Mouse (Mus musculus) lung, postnatal 14 days (tissue): ENCODE measurements around the gene Rcc2.

Source experiments
- DNase-seq: peaks from one replicate; pipeline ENCODE4 v3.0.0; 2021

Rcc2 gene

GRCm38 (mm10) chr4:140711360-140711759 lies 11.0 kb downstream of the Rcc2 start:
- DNase-seq = no peak

- DNase-seq = peak; percentile 96
These were observed 13.4 kb downstream of the Rcc2 start for GRCm38 (mm10) chr4:140713480-140714365.

GRCm38 (mm10) chr4:140714586-140714985 lies 14.2 kb downstream of the Rcc2 start:
- no peak for DNase-seq

GRCm38 (mm10) chr4:140716994-140717393 lies 16.7 kb downstream of the Rcc2 start:
- no peak for DNase-seq

GRCm38 (mm10) chr4:140718436-140718835 lies 18.1 kb downstream of the Rcc2 start:
- DNase-seq = no peak

- no peak for DNase-seq
These were observed 19.8 kb downstream of the Rcc2 start for GRCm38 (mm10) chr4:140720091-140720490.

GRCm38 (mm10) chr4:140721968-140722490 lies 21.7 kb downstream of the Rcc2 start:
- no peak for DNase-seq

- no peak for DNase-seq
These were observed 22.4 kb downstream of the Rcc2 start for GRCm38 (mm10) chr4:140722710-140723109.

- no peak for DNase-seq
These were observed 22.9 kb downstream of the Rcc2 start for GRCm38 (mm10) chr4:140723192-140723591.

GRCm38 (mm10) chr4:140723801-140724200 lies 23.5 kb downstream of the Rcc2 start:
- peak; percentile 39 for DNase-seq

GRCm38 (mm10) chr4:140724739-140725138 lies 24.4 kb downstream of the Rcc2 start:
- no peak for DNase-seq

GRCm38 (mm10) chr4:140726907-140727306 lies 26.6 kb downstream of the Rcc2 start:
- DNase-seq = no peak

GRCm38 (mm10) chr4:140731654-140732053 lies 31.3 kb downstream of the Rcc2 start:
- no peak for DNase-seq

- DNase-seq = no peak
These were observed 32.5 kb downstream of the Rcc2 start for GRCm38 (mm10) chr4:140732871-140733270.

GRCm38 (mm10) chr4:140740655-140741054 lies 40.3 kb downstream of the Rcc2 start:
- no peak for DNase-seq

GRCm38 (mm10) chr4:140741401-140741800 lies 41.1 kb downstream of the Rcc2 start:
- no peak for DNase-seq

- DNase-seq = no peak
These were observed 42.2 kb downstream of the Rcc2 start, which contains the start of gene Padi6 for GRCm38 (mm10) chr4:140742543-140742942. Gene Padi6 (minus strand): TSS chr4:140742643.

- no peak for DNase-seq
These were observed 42.7 kb downstream of the Rcc2 start for GRCm38 (mm10) chr4:140743086-140743485.

GRCm38 (mm10) chr4:140744654-140745053 lies 44.3 kb downstream of the Rcc2 start:
- DNase-seq = peak; percentile 50

- peak; percentile 8 for DNase-seq
These were observed 47.6 kb downstream of the Rcc2 start for GRCm38 (mm10) chr4:140747978-140748377.

GRCm38 (mm10) chr4:140750328-140750727 lies 50.0 kb downstream of the Rcc2 start:
- peak; percentile 44 for DNase-seq

GRCm38 (mm10) chr4:140753366-140753765 lies 53.0 kb downstream of the Rcc2 start:
- DNase-seq = no peak

GRCm38 (mm10) chr4:140755811-140756210 lies 55.5 kb downstream of the Rcc2 start:
- DNase-seq = no peak

GRCm38 (mm10) chr4:140761601-140762000 lies 61.3 kb downstream of the Rcc2 start:
- peak; percentile 56 for DNase-seq
